In genomic region chr17:63056976-63057375, GRCm38 (mm10) we compare ENCODE assay signal across 21 mouse cellular contexts.
A peak's percentile ranks its signal among the peaks of the same experiment; 100 is the strongest.
DNase-seq lines count a peak whose midpoint lies in the region; ATAC-seq lines count a peak whose summit lies in the region.
"Had no signal": no experiment of that assay in that cellular context is flagged by ENCODE, and none has a peak within 500 bp of the region (broad histone marks: within the 10 kb centered on the region; RNA-seq: fewer than 3 reads in every experiment).

No protein-coding gene starts in this region.

- peak; percentile 61 for DNase-seq in heart, adult 11 months
- no peak for DNase-seq in heart, adult 8-10 months (ENCODE audit: low spot score)
- peak; percentile 15 for DNase-seq in adipocyte (ENCODE audit: low spot score)
- DNase-seq in adrenal gland, adult 8-10 months: peak; percentile 71
- peak; percentile 43 for DNase-seq in adrenal gland, postnatal 25 days
- no peak for DNase-seq in cerebellum, postnatal 25 days
- DNase-seq: cerebellum, adult 11-12 months; cerebellum, adult 8-10 months; forebrain, postnatal 0 days; gastrocnemius, postnatal 25 days; heart, adult 2 months; kidney, adult 11 months; kidney, adult 8-10 months had no signal

- no peak overlapping the region for H3K4me2 ChIP-seq in forebrain, embryonic 15.5 days (replicated peaks)
- H3K4me2 ChIP-seq: forebrain, embryonic 13.5 days; heart, embryonic 11.5 days; hindbrain, embryonic 13.5 days; intestine, embryonic 15.5 days had no signal

- 90% methylated on average over 3 of the region's 3 CpGs for WGBS in forebrain, embryonic 15.5 days

- no peak overlapping the region for H3K4me3 ChIP-seq in forebrain, embryonic 15.5 days
- H3K4me3 ChIP-seq: forebrain, embryonic 10.5 days; forebrain, embryonic 13.5 days; heart, adult 2 months; hindbrain, embryonic 13.5 days; intestine, embryonic 15.5 days had no signal

- no peak for ATAC-seq in forebrain, embryonic 15.5 days (replicated peaks)
- ATAC-seq: CD4-positive, CD25-positive, alpha-beta regulatory T cell, adult 4 months; hindbrain, embryonic 16.5 days; intestine, embryonic 15.5 days had no signal

- H3K9me3 ChIP-seq in forebrain, embryonic 15.5 days: no peaks in the 10 kb centered on the region
- H3K9me3 ChIP-seq: forebrain, embryonic 10.5 days; forebrain, embryonic 13.5 days; hindbrain, embryonic 13.5 days; intestine, embryonic 15.5 days had no signal

- H3K9ac ChIP-seq in forebrain, embryonic 15.5 days (replicated peaks): no peak overlapping the region
- H3K9ac ChIP-seq: forebrain, embryonic 13.5 days; forebrain, postnatal 0 days; hindbrain, embryonic 13.5 days; intestine, embryonic 15.5 days had no signal

- peaks cover 9% of the 10 kb centered on the region; the same call in 1 of the 2 replicates for H3K4me1 ChIP-seq in forebrain, embryonic 15.5 days
- H3K4me1 ChIP-seq: intestine, embryonic 15.5 days had no signal

- H3K27me3 ChIP-seq in forebrain, embryonic 15.5 days: no peaks in the 10 kb centered on the region
- H3K27me3 ChIP-seq: forebrain, embryonic 13.5 days; hindbrain, embryonic 13.5 days; intestine, embryonic 15.5 days had no signal

- H3K27ac ChIP-seq in forebrain, embryonic 15.5 days (replicated peaks): no peak overlapping the region
- H3K27ac ChIP-seq: forebrain, embryonic 10.5 days; forebrain, embryonic 13.5 days; heart, adult 2 months; hindbrain, embryonic 13.5 days; intestine, embryonic 15.5 days had no signal

- H3K36me3 ChIP-seq in forebrain, embryonic 15.5 days: no peaks in the 10 kb centered on the region
- H3K36me3 ChIP-seq: forebrain, embryonic 10.5 days; hindbrain, embryonic 13.5 days; intestine, embryonic 15.5 days had no signal

Comparison
In these comparisons a context has a peak if more than half of its experiments do, and no peak if none do; other contexts are left out.
1. DNase-seq: peak in heart, adult 11 months (single experiment), adipocyte (single experiment), adrenal gland, adult 8-10 months (single experiment) and adrenal gland, postnatal 25 days (single experiment); none in heart, adult 8-10 months (single experiment) and cerebellum, postnatal 25 days (0 of 2).